Mouse (Mus musculus) kidney, embryonic 14.5 days (tissue): Measurements from ENCODE around the gene Farp1. TPM values are rescaled to one million over a fixed set of nuclear protein-coding genes. Genes with fewer than 3 reads are reported as not detected.

Experiments
- ATAC-seq: fragments of 200-750 bp; cut with Nextera tagmentation; 2 replicates; pipeline ENCODE4 v1.8.0; 2017; ENCODE audit warnings: moderate number of reproducible peaks, mild to moderate bottlenecking, moderate TSS enrichment, moderate library complexity; ENCODE audit not compliant: low FRiP score, low TSS enrichment
- H3K27ac ChIP-seq: fragments of 300-500 bp; sonication (generic); 2 replicates; pipeline ENCODE4 v1.5.1; 2014; ENCODE audit warnings: low read depth, mild to moderate bottlenecking, low read length, moderate library complexity, mixed read lengths
- H3K27me3 ChIP-seq: fragments of 300-500 bp; sonication (generic); 2 replicates; pipeline ENCODE4 v1.6.1; 2014; ENCODE audit warnings: mild to moderate bottlenecking, low read length; ENCODE audit not compliant: control insufficient read depth, insufficient read depth
- H3K36me3 ChIP-seq: fragments of 300-500 bp; sonication (generic); 2 replicates; pipeline ENCODE4 v1.6.1; 2014; ENCODE audit warnings: low read length, mixed read lengths; ENCODE audit not compliant: control insufficient read depth, insufficient read depth
- H3K4me1 ChIP-seq: fragments of 300-500 bp; sonication (generic); 2 replicates; pipeline ENCODE4 v1.6.1; 2014; ENCODE audit warnings: low read length, mixed read lengths; ENCODE audit not compliant: control insufficient read depth, insufficient read depth
- H3K4me2 ChIP-seq: fragments of 300-500 bp; sonication (generic); replicated peaks from 2 replicates; pipeline ENCODE4 v1.6.1; 2014; ENCODE audit warnings: low read depth, mild to moderate bottlenecking, low read length
- H3K4me3 ChIP-seq: fragments of 300-500 bp; sonication (generic); 2 replicates; pipeline ENCODE4 v1.5.1; 2014; ENCODE audit warnings: mild to moderate bottlenecking, low read length
- H3K9ac ChIP-seq: fragments of 300-500 bp; sonication (generic); 2 replicates; pipeline ENCODE4 v1.6.1; 2014; ENCODE audit warnings: low read depth, mild to moderate bottlenecking, low read length, moderate library complexity
- H3K9me3 ChIP-seq: fragments of 300-500 bp; sonication (generic); 2 replicates; pipeline ENCODE4 v1.6.1; 2016; ENCODE audit warnings: low read length; ENCODE audit not compliant: control insufficient read depth
- WGBS: fragments of 180-500 bp; shearing (Covaris S2); extraction: QIAGEN DNeasy Blood & Tissue Kit; methylation state at CpG from one replicate; pipeline ENCODE4 v1.1.7; 2014; 5-methylcytosine and 5-hydroxymethylcytosine counted together
- polyA plus RNA-seq: library from polyadenylated mRNA; unstranded; fragments of >200 nt; fragmentation: Nextera tagmentation; extraction: Ambion mirVana; gene quantifications from 2 replicates; pipeline ENCODE4 v1.2.1, GENCODE M21; 2014

Gene Farp1
- polyA plus RNA-seq = 32.1 and 43.3 TPM in 2 replicates

- Histone ChIP-seq H3K9me3 (no peaks in the 10 kb centered on the region), H3K9ac (peak within 1 kb of the TSS; percentile 98), H3K4me3 (peak within 1 kb of the TSS; percentile 84), H3K4me2 (peak within 1 kb of the TSS; percentile 95), H3K27ac (peak within 1 kb of the TSS; percentile 90), H3K27me3 (no peaks in the 10 kb centered on the region), H3K4me1 (peaks cover 29% of the 10 kb centered on the region), H3K36me3 (no peaks in the 10 kb centered on the region)
- WGBS = 2% methylated on average over 42 of the region's 61 CpGs
- peak; percentile 97 for ATAC-seq
Measured at GRCm38 (mm10) chr14:121034973-121035662, at the start of gene Farp1. TSS of gene Farp1 (plus strand) at chr14:121035200.

GRCm38 (mm10) chr14:120989126-120989525, 45.9 kb upstream of the Farp1 start:
- WGBS = 40% methylated on average over 6 of the region's 6 CpGs
- no peaks in the 10 kb centered on the region for H3K27me3 ChIP-seq
- peak; percentile 58 for ATAC-seq
- no peaks in the 10 kb centered on the region for H3K9me3 ChIP-seq
- no peaks in the 10 kb centered on the region for H3K36me3 ChIP-seq
- H3K4me2 ChIP-seq = no peak overlapping the region
- no peak overlapping the region for H3K9ac ChIP-seq
- H3K4me3 ChIP-seq = no peak overlapping the region
- H3K27ac ChIP-seq = no peak overlapping the region
- no peaks in the 10 kb centered on the region for H3K4me1 ChIP-seq

- H3K9me3 ChIP-seq = no peaks in the 10 kb centered on the region
- ATAC-seq = no peak
- 88% methylated on average over 5 of the region's 5 CpGs for WGBS
- H3K36me3 ChIP-seq = no peaks in the 10 kb centered on the region
- no peaks in the 10 kb centered on the region for H3K27me3 ChIP-seq
- no peak overlapping the region for H3K4me2 ChIP-seq
- H3K4me1 ChIP-seq = no peaks in the 10 kb centered on the region
- no peak overlapping the region for H3K27ac ChIP-seq
- H3K4me3 ChIP-seq = no peak overlapping the region
- no peak overlapping the region for H3K9ac ChIP-seq
Measured at GRCm38 (mm10) chr14:120997686-120998085, 37.3 kb upstream of the Farp1 start.

- ATAC-seq = no peak
- 30% methylated on average over 12 of the region's 12 CpGs for WGBS
- no peak overlapping the region for H3K27ac ChIP-seq
Measured at GRCm38 (mm10) chr14:121000561-121001340, 34.2 kb upstream of the Farp1 start.

GRCm38 (mm10) chr14:121005621-121006020, 29.4 kb upstream of the Farp1 start:
- H3K4me3 ChIP-seq = no peak overlapping the region
- no peak overlapping the region for H3K4me2 ChIP-seq
- H3K27ac ChIP-seq = no peak overlapping the region
- no peaks in the 10 kb centered on the region for H3K36me3 ChIP-seq
- no peaks in the 10 kb centered on the region for H3K4me1 ChIP-seq
- H3K27me3 ChIP-seq = no peaks in the 10 kb centered on the region
- no peak for ATAC-seq
- WGBS = 89% methylated on average over 6 of the region's 6 CpGs
- no peaks in the 10 kb centered on the region for H3K9me3 ChIP-seq
- H3K9ac ChIP-seq = no peak overlapping the region

More at GRCm38 (mm10) chr14:121000561-121001340, 34.2 kb upstream of the Farp1 start:
- H3K4me2 ChIP-seq = peak overlapping the region; percentile 8; the same call in 1 of the 2 replicates
- no peaks in the 10 kb centered on the region for H3K27me3 ChIP-seq
- H3K4me3 ChIP-seq = no peak overlapping the region
- no peaks in the 10 kb centered on the region for H3K9me3 ChIP-seq
- no peak overlapping the region for H3K9ac ChIP-seq
- H3K4me1 ChIP-seq = no peaks in the 10 kb centered on the region
- H3K36me3 ChIP-seq = no peaks in the 10 kb centered on the region

GRCm38 (mm10) chr14:121006021-121006420, 29.0 kb upstream of the Farp1 start:
- no peak overlapping the region for H3K4me3 ChIP-seq
- no peak overlapping the region for H3K27ac ChIP-seq
- H3K27me3 ChIP-seq = no peaks in the 10 kb centered on the region
- H3K9me3 ChIP-seq = no peaks in the 10 kb centered on the region
- no peak overlapping the region for H3K4me2 ChIP-seq
- no peaks in the 10 kb centered on the region for H3K36me3 ChIP-seq
- 94% methylated on average over 8 of the region's 8 CpGs for WGBS
- no peak overlapping the region for H3K9ac ChIP-seq
- no peaks in the 10 kb centered on the region for H3K4me1 ChIP-seq
- no peak for ATAC-seq

GRCm38 (mm10) chr14:121015114-121015690, 19.8 kb upstream of the Farp1 start:
- Histone ChIP-seq H3K4me1 (no peaks in the 10 kb centered on the region), H3K4me2 (no peak overlapping the region), H3K4me3 (no peak overlapping the region), H3K9ac (no peak overlapping the region), H3K36me3 (no peaks in the 10 kb centered on the region), H3K9me3 (0 out of 2 replicates have a peak, but pooled peaks cover 2% of the 10 kb centered on the region), H3K27me3 (no peaks in the 10 kb centered on the region), H3K27ac (no peak overlapping the region)
- no peak for ATAC-seq
- 80% methylated on average over 2 of the region's 2 CpGs for WGBS

GRCm38 (mm10) chr14:121022403-121022802, 12.6 kb upstream of the Farp1 start:
- Histone ChIP-seq H3K36me3 (no peaks in the 10 kb centered on the region), H3K27ac (no peak overlapping the region), H3K27me3 (no peaks in the 10 kb centered on the region), H3K4me1 (no peaks in the 10 kb centered on the region), H3K4me2 (no peak overlapping the region), H3K9me3 (no peaks in the 10 kb centered on the region), H3K9ac (no peak overlapping the region), H3K4me3 (no peak overlapping the region)
- 72% methylated on average over 5 of the region's 5 CpGs for WGBS
- ATAC-seq = no peak

GRCm38 (mm10) chr14:121025381-121025780, 9.6 kb upstream of the Farp1 start:
- no peaks in the 10 kb centered on the region for H3K4me1 ChIP-seq
- WGBS = 82% methylated on average over 8 of the region's 8 CpGs
- no peaks in the 10 kb centered on the region for H3K9me3 ChIP-seq
- no peaks in the 10 kb centered on the region for H3K27me3 ChIP-seq
- H3K4me3 ChIP-seq = no peak overlapping the region
- H3K36me3 ChIP-seq = no peaks in the 10 kb centered on the region
- H3K9ac ChIP-seq = no peak overlapping the region
- no peak overlapping the region for H3K4me2 ChIP-seq
- no peak overlapping the region for H3K27ac ChIP-seq
- ATAC-seq = no peak
